Mouse (Mus musculus) ovary, postnatal 36 days (tissue): Measurements from ENCODE around the gene 1700025G04Rik.

ENCODE experiments used
- DNase-seq: peaks from one replicate; pipeline ENCODE4 v3.0.0; 2022; ENCODE audit warnings: low spot score, mixed read lengths

1700025G04Rik gene

GRCm38 (mm10) chr1:152032144-152032543 is 57.8 kb downstream of the 1700025G04Rik start:
- no peak for DNase-seq

- peak; percentile 27 for DNase-seq
Observed at GRCm38 (mm10) chr1:152030546-152030945, 59.4 kb downstream of the 1700025G04Rik start.

- DNase-seq = no peak
Observed at GRCm38 (mm10) chr1:152028718-152029117, 61.2 kb downstream of the 1700025G04Rik start.

GRCm38 (mm10) chr1:152026762-152027161 is 63.2 kb downstream of the 1700025G04Rik start:
- DNase-seq = no peak

GRCm38 (mm10) chr1:152025308-152025707 is 64.6 kb downstream of the 1700025G04Rik start:
- no peak for DNase-seq

GRCm38 (mm10) chr1:152024019-152024787 is 65.7 kb downstream of the 1700025G04Rik start:
- no peak for DNase-seq

- no peak for DNase-seq
Observed at GRCm38 (mm10) chr1:152020812-152021211, 69.1 kb downstream of the 1700025G04Rik start.

- DNase-seq = no peak
Observed at GRCm38 (mm10) chr1:152020070-152020469, 69.9 kb downstream of the 1700025G04Rik start.

- DNase-seq = no peak
Observed at GRCm38 (mm10) chr1:152019196-152019595, 70.7 kb downstream of the 1700025G04Rik start.

GRCm38 (mm10) chr1:152018322-152018721 is 71.6 kb downstream of the 1700025G04Rik start:
- DNase-seq = no peak

- DNase-seq = no peak
Observed at GRCm38 (mm10) chr1:152016663-152017062, 73.3 kb downstream of the 1700025G04Rik start.

GRCm38 (mm10) chr1:152015555-152016125 is 74.3 kb downstream of the 1700025G04Rik start:
- DNase-seq = no peak

GRCm38 (mm10) chr1:152011741-152012140 is 78.2 kb downstream of the 1700025G04Rik start:
- no peak for DNase-seq

GRCm38 (mm10) chr1:152010251-152010980 is 79.5 kb downstream of the 1700025G04Rik start:
- DNase-seq = no peak

GRCm38 (mm10) chr1:152008473-152008991 is 81.4 kb downstream of the 1700025G04Rik start:
- DNase-seq = no peak

GRCm38 (mm10) chr1:152006529-152006928 is 83.4 kb downstream of the 1700025G04Rik start:
- DNase-seq = no peak

- DNase-seq = no peak
Observed at GRCm38 (mm10) chr1:152004509-152004908, 85.4 kb downstream of the 1700025G04Rik start.

- no peak for DNase-seq
Observed at GRCm38 (mm10) chr1:152000461-152000860, 89.5 kb downstream of the 1700025G04Rik start.

- no peak for DNase-seq
Observed at GRCm38 (mm10) chr1:151999424-151999842, 90.5 kb downstream of the 1700025G04Rik start.

GRCm38 (mm10) chr1:151998721-151999206 is 91.2 kb downstream of the 1700025G04Rik start:
- no peak for DNase-seq

GRCm38 (mm10) chr1:151997591-151997990 is 92.3 kb downstream of the 1700025G04Rik start:
- DNase-seq = no peak

- no peak for DNase-seq
Observed at GRCm38 (mm10) chr1:151995948-151996697, 93.8 kb downstream of the 1700025G04Rik start.
